Mouse (Mus musculus): Measurements from ENCODE around the gene Tmie. TPM values are rescaled to one million over a fixed set of nuclear protein-coding genes. Genes with fewer than 3 reads are reported as not detected.

The Tmie gene
- 1 to 10 TPM; 2.7 to 4.1 TPM for total RNA-seq (2021)

DNA sequence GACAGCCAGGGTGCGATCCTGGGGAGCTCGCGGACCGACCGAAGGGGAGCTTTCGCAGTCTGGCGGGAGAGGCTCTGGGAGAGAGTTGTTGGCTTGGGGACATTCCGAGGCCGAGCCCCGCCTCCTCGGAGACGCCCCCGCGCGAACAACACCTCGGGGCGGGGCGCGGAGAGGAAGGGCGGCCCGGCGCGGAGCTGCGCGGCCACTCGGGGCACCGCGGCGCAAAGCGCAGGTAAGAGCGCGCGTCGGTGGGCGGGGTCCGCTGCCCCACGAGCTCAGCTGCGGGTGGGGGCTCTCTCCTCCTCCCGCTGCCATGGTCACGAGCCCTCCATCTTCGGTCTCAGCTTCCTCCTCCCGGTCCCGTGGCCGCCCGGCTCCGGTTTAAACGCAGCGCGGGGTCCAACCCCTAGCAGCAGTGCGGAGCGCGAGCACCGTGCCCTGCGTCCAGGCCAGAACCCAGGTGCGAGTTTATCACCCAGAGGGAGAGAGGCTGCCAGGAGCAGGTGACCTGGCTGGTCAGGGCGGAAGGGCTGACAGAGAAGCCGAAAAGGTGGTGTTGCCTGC, at the start of gene Tmie:
Gene Tmie, minus strand, starts transcription at position 116 of the 564 bp plus-strand sequence.
- intact Hi-C loops (cut with DNase I): loop anchor here (10.0 kb wide), 1 partner anchor 245 kb away; no protein-coding TSS in a partner anchor
- DNase-seq (ENCODE audit: low spot score in 2 of 2): peak; percentile 24 to 38

DNA sequence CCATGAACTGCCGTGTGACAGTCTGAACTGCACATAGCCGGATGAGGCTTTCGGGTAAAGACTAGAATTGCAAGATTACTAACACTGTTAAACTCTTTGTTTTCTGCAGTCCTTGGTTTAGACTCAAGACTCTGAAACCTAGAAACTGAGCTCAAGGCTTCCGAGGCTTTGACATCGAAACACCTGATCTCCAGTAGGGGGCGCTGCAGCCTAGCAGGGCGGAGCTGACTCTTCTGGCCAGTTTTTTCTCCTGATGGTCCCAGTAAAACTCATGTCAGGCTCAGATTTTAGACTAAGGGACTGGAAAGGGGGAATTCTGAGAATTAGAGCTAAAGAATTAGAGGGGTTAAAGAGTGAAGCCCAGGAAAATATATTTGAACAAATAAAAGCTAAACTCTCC, 42.8 kb upstream of the Tmie start:
- peak; percentile 65 to 67 for DNase-seq (ENCODE audit: low spot score in 2 of 2)
- intact Hi-C loops (cut with DNase I): loop anchor here (5.0 kb wide), 1 partner anchor 150 kb away; no protein-coding TSS in a partner anchor

DNA sequence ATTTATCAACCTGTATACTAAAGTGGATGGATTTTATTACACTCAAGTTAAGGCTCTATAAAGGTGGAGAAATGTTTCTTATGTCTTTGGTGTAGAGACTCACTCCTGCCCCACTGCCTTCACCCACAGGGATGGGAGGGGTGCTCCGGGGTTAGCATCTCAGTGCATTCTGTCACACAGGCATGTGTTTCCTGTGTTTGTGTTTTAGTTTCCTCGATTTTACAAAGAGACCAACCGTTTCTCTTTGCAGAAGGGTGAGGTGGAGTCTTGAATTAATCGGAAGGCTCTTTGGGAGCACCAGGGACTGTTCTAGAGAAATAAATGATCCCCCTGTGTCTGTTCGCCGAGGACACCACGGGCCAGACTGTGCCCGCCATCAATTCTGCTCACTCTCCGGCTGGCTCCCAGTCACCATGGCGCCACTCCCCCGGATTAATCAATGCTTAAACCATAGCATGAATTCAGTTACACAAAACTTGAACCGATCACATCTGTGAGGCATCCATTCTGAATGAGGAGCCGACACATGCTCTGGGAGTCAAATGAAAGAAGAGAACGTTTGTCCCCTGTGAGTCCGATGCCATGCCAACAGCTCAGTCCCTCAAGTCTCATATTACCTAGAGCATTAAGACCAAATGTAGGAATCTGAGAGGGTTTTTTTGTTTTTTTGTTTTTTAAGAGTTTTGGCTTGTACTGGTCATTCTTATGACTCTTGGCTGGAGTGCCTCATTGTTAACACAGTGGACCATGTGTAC, 40.9 kb upstream of the Tmie start:
- DNase-seq (ENCODE audit: low spot score in 2 of 2): no peak
- intact Hi-C loops (cut with DNase I): loop anchor here (5.0 kb wide), 1 partner anchor 151 kb away; no protein-coding TSS in a partner anchor

DNA sequence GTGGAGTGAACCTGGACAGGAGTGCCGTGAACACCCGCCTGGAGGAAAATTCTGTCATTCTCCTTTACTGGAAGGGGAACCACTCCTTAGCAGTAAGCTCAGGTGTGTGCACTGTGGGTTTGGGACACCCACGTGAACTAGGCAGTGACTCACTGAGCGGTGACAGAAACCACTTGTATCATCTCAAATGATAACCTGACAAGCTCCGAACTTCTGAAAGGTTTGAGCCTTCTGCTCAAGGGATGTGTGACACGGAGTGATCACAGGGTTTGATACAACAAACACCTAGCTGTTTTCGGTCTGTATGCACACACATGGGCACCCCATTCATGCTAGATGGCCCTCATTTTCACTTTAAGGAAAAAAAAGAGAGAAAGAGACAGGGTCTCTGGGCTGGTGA, 36.9 kb upstream of the Tmie start, which contains the start of gene Fam240a:
Gene Fam240a, minus strand, starts transcription at position 76 of the 400 bp plus-strand sequence.
- intact Hi-C loops (cut with DNase I): loop anchor here (5.0 kb wide), 1 partner anchor 36 kb away; the partner anchor contains the start of gene Lrrc2
- DNase-seq (ENCODE audit: low spot score in 2 of 2): no peak

DNA sequence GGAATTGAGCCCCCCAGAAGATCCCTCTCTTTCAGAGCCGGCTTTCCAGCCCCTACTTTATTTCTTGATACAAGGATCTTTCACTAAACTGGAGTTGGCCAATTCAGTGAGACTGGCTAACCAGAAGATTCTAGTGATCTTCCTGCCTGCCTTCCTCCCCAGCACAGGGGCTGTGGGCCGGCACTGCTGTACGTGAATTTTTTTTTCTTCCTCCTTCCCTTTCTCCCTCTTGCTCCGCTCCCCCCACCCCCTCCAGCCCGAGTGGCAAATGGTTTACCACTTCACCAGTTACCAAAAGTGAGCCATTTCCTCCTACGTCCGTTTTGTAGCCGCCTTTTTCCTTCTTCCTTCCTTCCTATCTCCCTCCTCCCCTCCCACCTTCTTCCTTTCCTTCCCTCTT, 35.6 kb upstream of the Tmie start:
- intact Hi-C loops (cut with DNase I): loop anchor here (5.0 kb wide), 1 partner anchor 37 kb away; the partner anchor contains the start of gene Lrrc2
- DNase-seq (ENCODE audit: low spot score in 2 of 2): no peak

DNA sequence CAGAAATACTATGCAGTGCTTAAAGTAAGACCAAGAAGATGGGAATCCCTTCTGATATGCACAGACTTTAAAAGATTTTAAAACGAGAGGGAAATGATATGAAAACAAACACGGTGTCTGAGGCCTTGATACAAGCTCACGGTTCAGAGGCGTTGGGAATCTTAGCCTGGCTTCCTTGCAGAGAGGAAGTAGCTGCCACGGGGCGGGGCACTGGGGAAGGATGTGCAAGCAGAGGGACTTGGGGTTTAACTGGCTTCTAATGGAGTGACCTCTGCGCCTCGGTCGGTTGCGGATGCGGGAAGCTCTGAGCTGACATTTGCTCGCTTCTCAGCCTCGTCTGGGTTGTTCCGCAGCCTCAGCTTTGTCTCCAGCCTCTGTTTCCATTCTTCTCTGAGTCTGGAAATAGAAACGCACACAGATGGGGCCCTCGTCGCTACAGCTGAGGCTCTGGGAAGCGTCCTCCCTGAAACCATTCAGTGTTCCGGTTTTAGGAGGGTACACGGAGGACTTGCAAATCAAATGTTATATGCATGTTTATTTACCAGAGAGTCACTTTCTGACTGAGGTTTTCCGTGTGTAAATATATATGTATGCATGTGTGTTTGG, 34.8 kb upstream of the Tmie start:
- DNase-seq (ENCODE audit: low spot score in 2 of 2): no peak
- intact Hi-C loops (cut with DNase I): loop anchor here (5.0 kb wide), 1 partner anchor 38 kb away; the partner anchor contains the start of gene Lrrc2

DNA sequence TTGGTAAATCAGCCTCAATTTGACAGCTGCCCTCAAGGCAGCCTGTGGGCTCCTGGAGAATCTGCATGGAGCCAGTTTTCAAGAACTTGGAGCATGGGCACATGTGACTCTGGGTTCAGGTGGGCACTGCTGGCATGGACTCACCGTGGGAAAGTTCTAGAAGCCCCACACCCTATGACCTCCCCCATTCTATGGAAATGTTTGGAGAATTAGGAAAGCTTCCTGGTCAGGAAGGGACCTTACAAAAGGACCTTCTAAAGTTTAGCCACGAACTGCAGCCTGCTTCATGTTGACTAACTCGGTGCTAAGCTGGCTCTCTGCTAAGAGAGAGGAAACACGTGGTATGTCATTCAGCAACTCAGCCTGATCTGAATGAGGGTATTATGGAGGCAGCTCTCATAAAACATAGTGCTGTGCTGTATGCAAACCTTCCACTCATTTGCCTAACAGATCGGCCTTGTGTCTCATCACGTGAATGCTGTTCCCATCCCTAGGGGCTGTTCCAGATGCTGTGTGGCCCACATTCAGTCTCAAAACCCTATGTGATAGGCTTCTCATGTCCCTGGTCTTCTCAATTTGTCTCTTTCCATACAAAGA, 29.6 kb upstream of the Tmie start:
- intact Hi-C loops (cut with DNase I): no loop called here
- peak in 1 of 2 experiments; percentile 28 for DNase-seq (ENCODE audit: low spot score in 2 of 2)

DNA sequence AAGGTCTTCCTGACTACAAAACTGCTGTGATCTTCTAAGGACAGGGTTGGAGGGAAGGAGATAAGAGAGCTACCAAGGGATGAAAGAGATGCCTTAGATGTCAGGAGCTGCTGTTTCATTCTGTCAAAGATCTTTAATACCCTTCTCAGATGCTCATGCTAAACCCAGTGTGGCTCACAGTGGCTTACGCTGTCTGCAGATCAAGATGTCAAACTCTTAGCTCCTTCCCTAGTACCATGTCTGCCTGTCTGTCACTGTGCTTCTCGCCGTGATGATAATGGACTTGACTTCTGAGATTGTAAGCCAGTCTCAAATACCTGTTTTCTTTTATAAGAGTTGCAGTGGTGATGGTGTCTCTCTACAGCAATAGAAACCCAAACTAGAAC, 28.7 kb upstream of the Tmie start:
- DNase-seq (ENCODE audit: low spot score in 2 of 2): no peak
- intact Hi-C loops (cut with DNase I): no loop called here

DNA sequence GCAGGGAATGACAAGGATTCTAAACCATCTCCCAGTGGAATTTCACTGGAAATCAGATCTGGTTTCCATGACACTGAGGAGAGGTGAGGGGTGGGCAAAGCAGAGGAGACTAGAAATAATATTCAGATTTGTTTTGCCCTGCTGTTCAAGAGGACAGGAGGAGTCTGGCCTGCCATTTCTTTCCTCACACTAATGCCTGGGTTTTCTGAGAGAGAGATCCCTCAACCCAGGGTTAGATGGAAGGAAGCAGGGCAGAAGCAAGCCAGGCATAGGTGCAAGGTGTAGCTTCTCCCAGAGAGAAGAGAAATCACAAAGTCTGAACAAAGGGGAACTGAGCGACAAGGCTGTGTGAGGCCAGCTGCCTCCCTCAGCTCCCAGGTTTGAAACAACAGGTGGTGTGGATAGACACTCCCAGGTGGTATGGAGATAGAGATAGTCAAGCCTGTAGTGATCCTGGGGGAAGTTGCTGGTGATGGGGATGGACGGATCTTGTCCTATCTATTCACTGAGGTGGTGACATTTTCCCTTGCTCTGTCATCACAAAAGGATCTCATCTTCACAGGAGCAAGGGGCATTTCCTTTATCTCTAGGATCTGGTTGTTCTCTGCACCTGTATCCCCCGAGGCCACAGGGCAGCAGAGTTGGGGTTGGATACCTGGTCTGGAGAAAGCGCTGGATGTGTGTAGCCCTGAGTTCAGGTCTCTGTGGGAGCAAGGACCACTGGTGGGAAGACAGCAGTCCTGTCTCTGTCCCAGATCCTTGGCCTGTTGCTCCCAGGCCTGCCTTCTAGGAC, 28.1 kb upstream of the Tmie start:
- no peak for DNase-seq (ENCODE audit: low spot score in 2 of 2)
- intact Hi-C loops (cut with DNase I): no loop called here

DNA sequence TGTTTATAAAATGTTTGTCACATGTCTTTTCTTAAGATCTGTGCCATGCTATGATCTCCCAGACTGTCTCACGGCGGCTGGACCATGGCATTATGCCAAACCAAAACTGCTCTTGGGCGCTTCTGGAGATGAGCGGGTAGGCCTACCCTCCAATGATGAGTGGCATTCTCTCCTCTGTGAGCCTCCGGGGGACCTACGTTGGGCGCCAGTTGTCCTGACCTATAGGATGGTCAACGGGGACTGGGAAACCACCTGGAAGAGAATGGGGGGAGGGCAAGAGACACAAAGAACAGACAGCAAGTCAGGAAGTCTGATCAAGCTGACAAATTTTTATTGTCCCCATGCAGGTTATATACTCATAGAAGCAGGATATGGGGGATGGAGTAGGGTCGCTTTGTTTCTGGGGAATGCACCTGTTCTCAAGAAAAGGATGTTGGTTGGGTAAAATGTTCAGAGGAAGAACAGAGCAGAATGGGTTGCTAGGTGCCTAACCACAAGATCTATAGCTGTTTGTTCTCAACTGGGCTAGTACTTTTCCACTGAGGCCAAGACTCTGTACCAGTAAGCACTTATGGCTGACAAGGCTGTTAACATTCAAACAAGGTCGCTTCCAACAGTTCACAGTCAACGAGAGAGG, 27.4 kb upstream of the Tmie start:
- DNase-seq (ENCODE audit: low spot score in 2 of 2): no peak
- intact Hi-C loops (cut with DNase I): no loop called here

DNA sequence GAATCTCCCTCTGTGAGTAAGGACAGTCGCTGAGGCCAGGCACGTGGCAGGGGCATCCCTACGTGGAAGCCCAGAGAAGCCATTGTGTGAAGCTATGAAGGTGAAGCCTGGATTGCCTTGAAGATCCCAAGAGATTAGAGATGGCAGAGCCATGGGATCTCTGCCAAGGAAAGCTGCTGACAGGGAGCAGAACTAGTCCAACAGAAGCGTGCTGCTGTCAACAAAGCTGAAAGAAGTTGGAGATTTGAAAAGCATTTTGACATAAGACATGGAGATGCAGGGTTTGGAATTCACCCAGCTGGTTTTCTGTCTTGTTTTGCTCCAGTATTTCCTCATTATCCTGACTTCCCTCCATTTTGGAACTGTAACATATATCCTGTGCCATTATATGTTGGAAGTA, 22.4 kb upstream of the Tmie start:
- DNase-seq (ENCODE audit: low spot score in 2 of 2): no peak
- intact Hi-C loops (cut with DNase I): no loop called here

DNA sequence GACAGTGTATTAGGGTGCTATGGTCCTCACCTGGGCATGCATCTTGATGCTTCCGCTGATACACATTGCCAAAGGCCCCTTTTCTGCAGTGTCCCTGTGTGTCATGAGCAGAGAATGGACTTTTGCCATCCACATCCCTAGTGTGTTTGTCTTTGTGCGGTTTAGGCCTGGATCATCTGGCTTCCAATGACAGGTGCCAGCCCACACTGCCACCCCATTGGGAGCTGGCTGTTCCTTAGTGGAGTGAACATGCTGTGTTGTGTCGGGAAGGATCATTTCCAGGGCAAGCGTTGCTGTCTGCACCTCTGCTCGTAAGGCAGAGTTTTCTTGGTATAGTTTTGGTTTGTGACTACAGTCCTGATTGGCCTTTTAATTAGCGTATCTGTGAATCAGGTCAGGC, 21.3 kb upstream of the Tmie start:
- DNase-seq (ENCODE audit: low spot score in 2 of 2): no peak

DNA sequence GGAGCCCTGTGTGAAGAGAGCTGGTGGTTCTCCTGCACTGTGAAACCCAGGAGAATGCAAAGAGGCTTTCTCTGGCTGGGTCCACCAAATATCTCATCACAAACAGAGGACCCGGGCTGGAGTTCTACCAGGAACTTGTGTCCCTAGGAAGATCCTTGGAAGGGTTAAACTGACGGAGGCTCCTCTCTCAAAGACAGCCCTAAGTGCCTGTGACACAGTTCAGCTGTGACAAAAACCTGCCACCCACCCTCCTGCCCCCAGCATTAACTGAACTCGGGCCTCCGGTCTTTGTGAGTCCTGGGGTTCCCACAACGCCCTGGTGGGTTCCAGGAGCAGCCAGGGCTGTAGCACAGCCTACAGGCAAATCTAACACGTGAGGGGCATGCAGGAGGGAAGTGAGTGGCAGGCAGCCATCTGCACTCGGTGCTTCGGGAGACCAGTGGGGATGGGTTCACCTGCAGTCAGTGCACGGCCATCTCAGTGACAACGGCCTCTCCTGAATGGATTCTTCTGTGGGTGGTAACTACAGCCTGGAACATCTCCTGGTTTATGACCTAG, 19.6 kb upstream of the Tmie start:
- DNase-seq (ENCODE audit: low spot score in 2 of 2): no peak
- intact Hi-C loops (cut with DNase I): no loop called here

More for the DNA sequence above, 21.3 kb upstream of the Tmie start:
- intact Hi-C loops (cut with DNase I): no loop called here

DNA sequence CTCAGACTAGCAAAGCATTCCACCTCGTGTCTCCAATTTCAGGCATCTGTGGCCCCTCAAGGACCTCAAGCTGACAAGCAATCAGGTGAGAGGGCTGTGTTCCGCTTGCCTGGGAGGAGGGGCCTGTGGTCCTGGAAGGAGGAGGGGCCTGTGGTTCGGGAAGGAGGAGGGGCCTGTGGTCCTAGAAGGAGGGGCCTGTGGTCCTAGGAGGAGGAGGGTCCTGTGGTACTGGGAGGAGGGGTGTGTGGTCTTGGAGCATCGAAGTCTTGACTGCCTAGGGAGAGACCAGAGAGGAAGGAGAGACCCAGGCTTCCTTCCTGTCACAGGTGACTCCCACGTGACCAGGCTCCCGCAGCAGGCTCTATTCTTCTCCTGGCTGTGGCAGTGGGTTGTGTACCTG, 16.7 kb upstream of the Tmie start:
- intact Hi-C loops (cut with DNase I): no loop called here
- DNase-seq (ENCODE audit: low spot score in 2 of 2): no peak

DNA sequence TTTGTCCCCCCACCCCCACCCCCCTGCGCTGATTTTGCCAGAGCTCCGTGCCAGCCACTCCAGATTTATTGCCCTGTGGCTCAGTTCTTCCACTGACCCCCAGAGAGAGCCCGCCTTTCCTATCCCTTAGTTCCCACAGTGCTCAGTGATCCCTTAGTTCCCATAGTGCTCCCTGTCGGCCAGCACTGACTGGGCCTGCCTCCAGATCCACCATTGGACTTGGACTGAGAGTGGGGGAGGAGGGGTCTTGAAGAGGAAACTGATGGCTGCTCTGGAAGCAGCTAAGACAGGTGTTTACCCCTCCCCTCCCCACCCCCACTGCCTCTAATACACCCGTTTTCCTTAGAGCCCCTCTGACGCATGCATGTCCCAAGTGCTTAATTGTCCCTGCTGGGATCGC, 16.1 kb upstream of the Tmie start:
- no peak for DNase-seq (ENCODE audit: low spot score in 2 of 2)
- intact Hi-C loops (cut with DNase I): no loop called here

DNA sequence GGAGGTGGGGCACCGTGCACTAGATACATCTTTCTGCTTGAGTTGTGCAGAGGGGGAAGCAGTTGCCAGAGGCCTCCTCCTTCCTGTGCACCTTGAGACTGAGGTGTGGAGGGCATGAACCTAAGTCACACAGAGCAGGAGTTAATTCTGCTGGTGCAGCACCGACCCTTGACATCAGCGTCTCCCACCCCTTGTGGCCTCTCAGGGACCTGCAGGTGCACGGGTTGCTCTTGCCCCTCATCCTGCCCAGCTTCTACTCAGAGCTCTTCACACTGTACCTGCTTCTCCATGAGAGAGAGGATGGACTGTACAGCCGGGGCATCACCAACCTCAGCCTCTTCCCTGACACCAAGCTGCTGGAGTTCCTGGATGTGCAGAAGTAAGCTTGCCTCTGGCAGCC, 15.6 kb upstream of the Tmie start:
- intact Hi-C loops (cut with DNase I): no loop called here
- no peak for DNase-seq (ENCODE audit: low spot score in 2 of 2)

DNA sequence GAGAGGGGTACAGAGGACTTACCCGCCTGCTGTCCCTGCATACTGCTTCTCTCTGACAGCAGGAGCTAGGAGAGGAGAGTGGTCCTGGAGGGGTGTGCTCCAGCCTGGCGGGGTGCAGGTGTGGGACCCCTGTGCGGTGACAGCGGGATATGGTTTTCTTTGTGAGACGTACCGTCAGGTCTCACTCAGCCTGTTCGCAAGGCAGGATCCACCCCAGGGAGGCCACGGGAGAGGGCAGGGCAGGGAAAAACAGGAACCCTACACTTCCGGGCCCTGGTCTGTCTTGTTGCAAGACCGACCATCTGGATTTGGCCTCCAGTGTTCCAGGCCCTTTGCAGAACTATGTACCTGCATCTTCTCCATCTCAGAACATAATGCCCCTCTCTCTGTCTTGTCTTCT, 13.5 kb upstream of the Tmie start:
- intact Hi-C loops (cut with DNase I): no loop called here
- no peak for DNase-seq (ENCODE audit: low spot score in 2 of 2)

DNA sequence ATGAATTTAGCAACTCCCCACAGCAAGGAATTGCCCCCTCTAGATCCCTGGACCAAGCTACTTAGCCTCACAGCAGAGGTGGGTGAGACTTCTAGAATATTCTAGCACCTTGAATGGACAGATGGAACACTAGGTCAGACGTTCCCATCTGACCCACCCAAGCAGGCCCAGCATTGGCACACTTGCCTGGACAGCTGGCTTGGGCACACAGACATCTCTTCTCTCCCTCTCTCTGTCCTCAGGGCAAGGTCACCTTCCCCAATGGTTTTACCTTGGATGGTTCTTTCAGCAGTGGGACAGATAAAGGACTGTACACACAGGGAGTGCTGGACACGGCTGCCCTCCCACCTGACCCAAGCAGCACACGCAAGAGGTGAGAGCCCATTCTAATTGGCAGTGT, 12.6 kb upstream of the Tmie start:
- intact Hi-C loops (cut with DNase I): no loop called here
- no peak for DNase-seq (ENCODE audit: low spot score in 2 of 2)
